Mouse (Mus musculus): ENCODE measurements around the gene Bglap3. TPM values are rescaled to one million over a fixed set of nuclear protein-coding genes. Genes with fewer than 3 reads are reported as not detected.

Gene Bglap3
- total RNA-seq, 2 experiments from 2014 or later = 1.5 TPM; not detected in 1

DNA sequence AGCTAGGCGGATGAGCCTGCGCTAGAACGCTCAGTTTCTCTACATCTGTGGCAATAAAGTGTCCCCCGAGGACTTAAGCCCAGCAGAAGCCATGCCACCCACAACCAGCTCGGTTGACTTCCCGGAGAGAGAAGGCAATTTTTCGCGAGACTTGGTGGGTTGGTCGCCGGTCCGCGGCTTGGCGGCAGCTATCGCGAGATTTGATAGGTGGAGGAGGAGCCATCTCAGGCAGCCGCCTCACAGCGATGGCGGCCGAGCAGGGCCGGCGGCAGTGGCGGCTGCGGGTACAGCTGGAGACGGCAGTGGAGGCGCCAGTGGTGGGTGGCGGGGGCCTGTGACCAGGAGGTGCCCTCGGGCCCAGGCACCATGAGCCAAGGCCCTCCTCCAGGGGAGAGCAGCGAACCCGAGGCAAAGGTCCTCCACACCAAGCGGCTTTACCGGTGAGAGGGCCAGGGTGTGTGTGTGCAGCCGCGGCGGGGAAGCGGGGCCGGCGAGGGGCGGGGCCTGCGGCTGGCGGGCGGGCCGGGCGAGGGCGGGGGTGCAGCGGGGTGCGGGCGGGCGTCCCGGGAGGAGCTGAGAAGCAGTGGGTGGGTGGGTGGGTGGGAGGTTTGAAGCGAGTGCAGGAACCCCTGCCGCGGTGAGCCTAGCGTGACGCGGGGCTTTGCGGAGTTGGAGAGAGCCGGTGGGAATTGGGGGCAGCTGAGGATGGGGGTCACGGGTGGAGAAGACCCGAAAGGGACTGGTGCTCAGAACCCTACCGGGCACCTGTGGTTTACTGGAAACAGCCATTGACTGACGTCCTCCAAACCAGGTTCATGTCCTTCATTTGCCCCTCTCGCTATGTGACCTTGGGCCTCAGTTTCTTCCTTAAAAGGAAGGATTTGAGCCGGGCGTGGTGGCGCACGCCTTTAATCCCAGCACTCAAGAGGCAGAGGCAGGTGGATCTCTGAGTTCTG is 36.2 kb downstream of the Bglap3 start, which contains the start of the genes Tmem79 and Smg5:
Gene Tmem79, minus strand, starts transcription at position 91 of the 956 bp plus-strand sequence.
Gene Smg5, plus strand, starts transcription at position 203 of the 956 bp plus-strand sequence.
- DNase-seq (ENCODE audit: low spot score in 2 of 2) = peak; percentile 93 to 97

DNA sequence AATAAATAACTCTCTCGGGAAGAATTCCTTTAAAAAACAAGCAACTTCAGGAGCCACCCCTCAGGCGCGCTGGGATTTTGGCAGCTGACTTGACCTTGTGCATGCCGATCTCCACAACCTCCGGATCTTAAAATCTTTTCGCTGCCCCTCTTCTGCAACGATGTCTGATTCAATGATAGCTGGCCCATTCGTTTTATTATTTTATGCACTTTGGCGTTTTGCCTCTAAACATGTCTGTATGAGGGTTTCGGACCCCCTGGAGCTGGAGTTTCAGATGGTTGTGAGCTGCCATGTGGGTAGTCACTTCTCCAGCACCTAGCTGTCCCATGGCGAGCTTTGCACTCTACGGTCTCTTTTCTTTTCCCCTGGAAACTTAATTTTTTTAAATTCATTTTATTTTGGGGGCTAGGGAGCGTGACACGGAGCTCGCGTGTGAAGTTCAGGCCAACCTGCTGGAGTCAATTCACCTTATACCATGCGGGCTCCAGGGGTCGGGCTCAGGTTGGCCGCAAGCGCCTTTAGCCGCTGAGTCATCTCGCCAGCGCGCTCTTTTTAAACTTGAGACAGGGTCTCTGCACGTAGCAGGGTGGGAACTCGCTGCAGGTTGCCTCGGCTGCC is 37.0 kb downstream of the Bglap3 start:
- peak in 1 of 2 experiments; percentile 33 for DNase-seq (ENCODE audit: low spot score in 2 of 2)

DNA sequence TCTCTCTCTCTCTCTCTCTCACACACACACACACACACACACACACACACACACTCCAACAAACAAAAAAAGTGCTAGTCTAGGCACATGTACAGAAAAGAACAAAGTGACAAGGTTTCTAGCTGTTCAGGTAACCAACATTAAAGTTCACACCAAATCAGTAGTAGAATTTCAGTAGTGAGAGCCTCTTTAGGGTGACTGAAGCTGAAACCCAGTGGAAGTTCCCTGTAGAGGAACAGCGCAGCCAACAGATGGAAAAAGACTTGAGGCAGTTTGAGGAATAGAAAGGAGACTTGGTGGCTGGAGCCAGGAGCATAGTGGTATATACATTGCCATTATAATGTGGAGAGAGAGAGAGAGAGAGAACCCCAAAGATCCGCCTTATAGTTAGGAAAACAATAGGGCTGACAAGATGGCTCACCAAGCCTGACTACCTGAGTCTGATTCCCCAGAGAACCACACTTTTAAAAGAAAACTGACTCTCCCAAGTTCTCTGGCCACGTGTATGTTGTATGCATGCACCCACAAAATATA is 37.6 kb downstream of the Bglap3 start:
- DNase-seq (ENCODE audit: low spot score in 2 of 2) = no peak

GRCm38 (mm10) chr3:88334029-88334658 is 38.4 kb downstream of the Bglap3 start:
- no peak for DNase-seq (ENCODE audit: low spot score in 2 of 2)

- peak in 1 of 2 experiments; percentile 61 for DNase-seq (ENCODE audit: low spot score in 2 of 2)
These were observed 41.3 kb downstream of the Bglap3 start for GRCm38 (mm10) chr3:88331282-88331681.

- no peak for DNase-seq (ENCODE audit: low spot score in 2 of 2)
These were observed 43.6 kb downstream of the Bglap3 start for GRCm38 (mm10) chr3:88328956-88329355.

- DNase-seq (ENCODE audit: low spot score in 2 of 2) = peak; percentile 42 to 43
These were observed 47.6 kb downstream of the Bglap3 start, which contains the start of gene Glmp for GRCm38 (mm10) chr3:88324951-88325405. Gene Glmp (plus strand): TSS chr3:88325023.

Other genes with a start within 250 kb of the Bglap3 start
- gene Mef2d, start 230.4 kb downstream of the Bglap3 start, total RNA-seq (2021) = 10 to 100 TPM; 83.3 to 90.7 TPM
- gene Rhbg, start 118.0 kb downstream of the Bglap3 start, total RNA-seq (2021) = 10 to 100 TPM; 11.2 to 17.8 TPM
- gene Gm38392, start 85.5 kb downstream of the Bglap3 start, total RNA-seq (2021) = 1 to 10 TPM in 1 of 2 experiments, under 1 TPM in 1; 0.58 to 1.0 TPM
- 1 to 10 TPM; 8.1 to 9.6 TPM for gene Tsacc, start 75.7 kb downstream of the Bglap3 start, total RNA-seq (2021)
- 100 to 1,000 TPM; 343 to 351 TPM for gene Cct3, start 75.6 kb downstream of the Bglap3 start, total RNA-seq (2021)
- gene Glmp, start 47.7 kb downstream of the Bglap3 start, total RNA-seq (2021) = 100 to 1,000 TPM; 183 to 220 TPM
- gene Tmem79, start 36.6 kb downstream of the Bglap3 start, total RNA-seq (2021) = 10 to 100 TPM; 10.3 to 37.6 TPM
- 10 to 100 TPM; 43.3 to 46.0 TPM for gene Smg5, start 36.5 kb downstream of the Bglap3 start, total RNA-seq (2021)
- gene Paqr6, start 8.2 kb downstream of the Bglap3 start, total RNA-seq (2021) = 1 to 10 TPM; 2.1 to 3.2 TPM
- gene Bglap2, start 6.0 kb upstream of the Bglap3 start, total RNA-seq (2021) = under 1 TPM in 1 of 2 experiments, not detected in 1; 0.76 TPM
- 1 to 10 TPM in 1 of 2 experiments, not detected in 1; 2.7 TPM for gene Bglap, start 11.7 kb upstream of the Bglap3 start, total RNA-seq (2021)
- gene Pmf1, start 37.6 kb upstream of the Bglap3 start, total RNA-seq (2021) = 10 to 100 TPM; 26.5 to 35.5 TPM
- gene Slc25a44, start 52.4 kb upstream of the Bglap3 start, total RNA-seq (2021) = 10 to 100 TPM; 56.0 to 66.6 TPM
- gene Sema4a, start 88.4 kb upstream of the Bglap3 start, total RNA-seq (2021) = 10 to 100 TPM; 12.6 to 23.6 TPM
- gene Lmna, start 137.2 kb upstream of the Bglap3 start, total RNA-seq (2021) = 100 to 1,000 TPM; 106 to 137 TPM
- gene Mex3a, start 159.7 kb upstream of the Bglap3 start, total RNA-seq (2021) = 1 to 10 TPM; 2.6 to 3.3 TPM
- gene Rab25, start 175.6 kb upstream of the Bglap3 start, total RNA-seq (2021) = not detected
- 100 to 1,000 TPM; 156 to 164 TPM for gene Lamtor2, start 180.3 kb upstream of the Bglap3 start, total RNA-seq (2021)
- 10 to 100 TPM; 72.9 to 96.6 TPM for gene Ubqln4, start 181.0 kb upstream of the Bglap3 start, total RNA-seq (2021)
- 100 to 1,000 TPM; 145 to 198 TPM for gene Ssr2, start 203.1 kb upstream of the Bglap3 start, total RNA-seq (2021)
- gene Arhgef2, start 233.2 kb upstream of the Bglap3 start, total RNA-seq (2021) = 10 to 100 TPM; 19.4 to 27.0 TPM